Mouse (Mus musculus): ENCODE data around the gene Apba1. TPM values are rescaled to one million over a fixed set of nuclear protein-coding genes. Genes with fewer than 3 reads are reported as not detected.

Gene Apba1
- total RNA-seq, 1 experiment from 2014 or later: 4.1 TPM

DNA sequence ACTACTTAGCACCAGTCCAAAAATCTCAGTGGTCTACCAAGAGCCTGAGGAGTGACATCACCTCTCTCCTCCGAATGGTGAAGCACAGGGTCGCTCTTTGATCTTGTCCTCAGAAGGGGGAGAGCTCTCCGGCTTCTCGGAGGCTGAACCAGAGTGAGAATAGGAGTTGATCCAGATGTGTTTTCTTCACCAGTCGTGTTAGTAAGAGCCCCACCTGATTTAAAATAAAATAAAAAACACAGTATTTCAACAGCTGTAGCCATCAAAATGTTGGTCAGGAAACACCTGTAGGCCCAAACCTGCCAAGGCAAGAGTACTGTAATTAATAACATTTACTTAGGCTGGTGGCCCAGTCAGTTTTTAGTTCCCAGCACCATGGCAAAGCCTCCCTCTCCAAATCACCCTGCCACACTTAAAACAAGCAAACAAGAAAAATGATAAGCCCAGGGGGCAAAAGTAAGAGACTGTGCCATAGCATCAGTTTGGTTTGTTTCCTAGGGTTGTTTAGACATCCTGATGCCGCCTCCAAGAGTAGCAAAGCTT lies 219.3 kb downstream of the Apba1 start:
- DNase-seq: no peak

DNA sequence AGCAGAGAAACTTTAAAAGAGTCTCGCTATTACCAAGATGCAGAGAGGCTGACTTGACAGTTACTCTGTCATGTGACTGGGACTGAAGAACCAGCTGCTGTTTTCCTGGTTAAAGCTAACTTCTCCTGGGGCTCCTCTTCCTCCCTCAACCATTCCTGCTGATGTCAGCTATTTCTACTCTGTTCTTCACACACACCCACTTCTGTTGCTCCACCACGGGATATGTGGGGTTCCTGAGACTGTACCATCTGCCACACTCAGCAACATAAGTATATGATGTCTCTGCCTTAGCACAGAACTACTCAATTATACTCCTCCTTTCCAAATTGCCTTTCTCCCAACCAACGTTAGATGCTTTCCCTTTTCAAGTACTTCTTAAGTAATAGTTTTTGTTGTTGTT lies 221.9 kb downstream of the Apba1 start:
- no peak for DNase-seq

GRCm38 (mm10) chr19:23984186-23984585 lies 225.5 kb downstream of the Apba1 start:
- DNase-seq: no peak

- DNase-seq: no peak
Observed at GRCm38 (mm10) chr19:23987291-23987690, 228.6 kb downstream of the Apba1 start.

DNA sequence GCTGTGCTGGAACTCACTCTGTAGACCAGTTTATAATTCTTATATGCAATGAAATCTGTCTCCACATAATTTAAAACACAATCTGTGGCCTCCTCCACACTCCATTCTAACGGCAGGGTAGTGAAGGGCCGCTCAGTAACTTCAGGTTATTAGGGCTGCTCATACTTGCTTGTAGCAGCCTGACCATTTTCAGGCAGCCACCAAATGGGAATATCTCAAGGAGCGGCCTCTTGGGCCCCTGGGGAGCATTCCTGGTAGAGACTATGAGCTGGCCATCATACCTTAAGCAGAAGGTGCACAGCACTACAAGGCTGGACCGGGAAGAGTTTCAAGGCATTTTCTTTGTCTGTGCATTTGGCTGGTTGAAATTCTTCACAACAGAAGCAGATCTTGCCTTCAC lies 229.5 kb downstream of the Apba1 start:
- no peak for DNase-seq

DNA sequence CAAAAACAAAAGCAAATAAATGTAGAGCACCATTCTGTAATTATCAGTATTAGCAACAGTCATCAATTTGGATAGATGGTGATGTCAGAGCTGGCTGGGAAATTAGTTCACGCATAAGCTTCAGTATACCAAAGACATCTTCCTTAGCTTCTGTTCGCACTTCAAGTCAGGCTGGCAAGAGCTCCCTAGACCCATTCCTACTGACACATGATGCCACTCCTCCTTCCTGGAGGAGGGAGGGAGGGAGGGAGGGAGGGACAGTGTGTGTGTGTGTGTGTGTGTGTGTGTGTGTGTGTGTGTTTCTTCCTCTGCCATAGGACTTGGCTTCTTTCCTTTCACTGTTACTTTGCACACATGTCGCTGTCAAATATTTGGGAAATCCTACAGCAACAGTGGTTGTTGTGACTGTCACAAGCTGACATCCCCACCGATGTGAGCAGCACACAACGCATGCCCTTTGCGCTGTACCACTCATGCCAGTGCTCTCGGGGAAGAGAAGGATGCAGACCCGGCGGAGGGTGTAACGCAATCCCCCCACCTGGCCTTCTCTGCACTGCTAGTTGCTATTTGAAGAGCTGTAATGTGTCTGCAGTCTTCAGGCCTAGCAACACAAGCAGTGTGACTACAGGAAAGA lies 237.2 kb downstream of the Apba1 start:
- no peak for DNase-seq

Other genes with a start within 250 kb of the Apba1 start
- gene 1700028P14Rik, start 106.1 kb upstream of the Apba1 start, total RNA-seq (2021): not detected in 2 replicates
- gene Ptar1, start 71.5 kb upstream of the Apba1 start, total RNA-seq (2021): 26.1 and 27.9 TPM in 2 replicates

Data from adrenal gland, postnatal 14 days (tissue).